Mouse (Mus musculus): ENCODE measurements around the gene Dnmt3a. TPM values are rescaled to one million over a fixed set of nuclear protein-coding genes. Genes with fewer than 3 reads are reported as not detected.

Dnmt3a gene
- polyA plus RNA-seq, 1 experiment, result 4.6 TPM

DNA sequence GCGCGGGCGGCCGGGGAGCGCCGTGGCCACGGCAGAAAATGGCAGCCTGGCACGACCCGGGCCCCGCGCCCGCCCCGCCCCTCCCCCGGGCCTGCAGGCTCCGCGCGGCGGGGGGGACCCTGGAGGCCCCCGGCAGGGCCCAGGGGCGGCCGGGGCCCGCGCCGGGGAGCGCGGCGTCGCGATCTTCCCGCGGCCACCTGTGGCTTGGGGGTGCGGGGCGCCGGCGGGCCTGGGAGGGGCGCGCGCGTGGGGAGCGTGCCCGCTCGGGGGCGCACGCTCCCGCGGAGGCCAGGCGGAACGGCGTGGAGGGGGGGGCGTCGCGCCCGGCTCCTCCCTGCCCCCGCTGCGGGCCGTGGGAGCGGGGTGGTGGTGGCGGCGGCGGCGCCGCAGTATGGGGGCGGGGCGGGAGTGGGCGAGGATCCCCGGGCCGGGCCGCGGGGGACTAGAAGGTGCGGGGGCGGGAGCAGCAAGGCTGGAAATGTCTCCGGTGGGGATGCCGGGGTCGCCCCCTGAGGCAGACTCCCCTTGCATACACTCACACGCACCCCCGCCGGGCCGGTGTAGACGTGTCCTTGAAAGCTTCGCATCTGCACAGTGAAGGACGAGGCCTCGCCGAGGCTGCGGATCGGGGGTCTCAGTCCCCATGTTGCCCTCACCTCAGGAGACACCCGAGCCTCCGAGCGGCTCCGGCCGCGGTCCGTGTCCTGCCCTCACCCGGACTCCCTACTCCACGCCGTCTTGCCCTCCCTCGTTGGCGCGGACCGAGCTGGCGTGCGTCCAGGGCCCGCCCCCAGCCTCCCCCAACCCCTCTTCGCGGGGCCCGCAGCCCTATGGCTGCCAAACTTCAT, 2.0 kb downstream of the Dnmt3a start:
- peak overlapping the region; percentile 41 for H3K4me3 ChIP-seq (ENCODE audit: insufficient read depth, poor library complexity, severe bottlenecking)
- H3K79me3 ChIP-seq (ENCODE audit: low read depth), result peaks cover 2% of the 10 kb centered on the region
- H3K79me2 ChIP-seq (ENCODE audit: control insufficient read depth, insufficient read depth), result peaks cover 6% of the 10 kb centered on the region
- TF ChIP-seq FOSL1 (IDR thresholded peaks at IDR 0.05; ENCODE audit: insufficient read depth, low read length, poor library complexity, severe bottlenecking) (no peak), CTCF (IDR thresholded peaks at IDR 0.05; ENCODE audit: control insufficient read depth, insufficient read depth, insufficient read length) (peak; percentile 50)
- peaks cover 5% of the 10 kb centered on the region for H3K27me3 ChIP-seq (ENCODE audit: control insufficient read depth, insufficient read depth, insufficient read length)
- no peaks in the 10 kb centered on the region for H3K36me3 ChIP-seq (ENCODE audit: control insufficient read depth, insufficient read depth)
- peak overlapping the region; percentile 76 for H3ac ChIP-seq (ENCODE audit: control insufficient read depth, insufficient read length, low read depth)

DNA sequence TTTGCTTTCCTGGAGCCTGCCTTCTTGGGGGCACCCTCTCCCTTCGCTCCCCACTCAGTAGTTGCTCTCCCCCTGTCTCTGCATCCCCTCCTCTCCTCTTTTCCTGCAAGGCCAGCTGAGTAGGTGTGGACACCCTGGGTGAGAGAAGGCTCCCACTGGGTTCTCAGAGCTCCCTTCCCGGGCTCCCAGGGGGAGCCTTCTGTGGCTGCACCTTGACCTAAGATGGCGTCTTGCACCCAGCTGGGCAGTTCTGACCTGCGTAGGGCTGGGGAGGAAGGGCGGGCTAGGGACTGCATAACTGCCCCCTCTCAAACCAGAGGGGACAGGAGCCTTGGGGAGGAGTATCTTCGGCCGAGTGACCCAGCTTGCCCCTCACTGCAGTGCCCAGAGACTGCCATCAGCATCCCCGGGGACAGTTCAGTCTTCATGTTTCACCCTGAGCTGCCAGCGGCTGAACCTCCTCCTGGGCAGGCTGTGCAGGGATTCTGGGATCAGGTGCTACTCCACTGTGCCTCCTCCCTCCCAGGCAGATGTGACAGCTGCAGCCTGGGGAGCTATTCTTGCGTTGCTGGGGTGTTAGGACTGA, 2.7 kb downstream of the Dnmt3a start:
- peaks cover 2% of the 10 kb centered on the region for H3K79me3 ChIP-seq (ENCODE audit: low read depth)
- peaks cover 6% of the 10 kb centered on the region for H3K79me2 ChIP-seq (ENCODE audit: control insufficient read depth, insufficient read depth)
- peak overlapping the region; percentile 41 for H3K4me3 ChIP-seq (ENCODE audit: insufficient read depth, poor library complexity, severe bottlenecking)
- no peaks in the 10 kb centered on the region for H3K36me3 ChIP-seq (ENCODE audit: control insufficient read depth, insufficient read depth)
- peaks cover 4% of the 10 kb centered on the region for H3K27me3 ChIP-seq (ENCODE audit: control insufficient read depth, insufficient read depth, insufficient read length)
- no peak overlapping the region for H3ac ChIP-seq (ENCODE audit: control insufficient read depth, insufficient read length, low read depth)
- TF ChIP-seq CTCF (IDR thresholded peaks at IDR 0.05; ENCODE audit: control insufficient read depth, insufficient read depth, insufficient read length) (no peak), MYOD1 (IDR thresholded peaks at IDR 0.05; ENCODE audit: control insufficient read depth, insufficient read length, low read depth) (peak; percentile 3)

DNA sequence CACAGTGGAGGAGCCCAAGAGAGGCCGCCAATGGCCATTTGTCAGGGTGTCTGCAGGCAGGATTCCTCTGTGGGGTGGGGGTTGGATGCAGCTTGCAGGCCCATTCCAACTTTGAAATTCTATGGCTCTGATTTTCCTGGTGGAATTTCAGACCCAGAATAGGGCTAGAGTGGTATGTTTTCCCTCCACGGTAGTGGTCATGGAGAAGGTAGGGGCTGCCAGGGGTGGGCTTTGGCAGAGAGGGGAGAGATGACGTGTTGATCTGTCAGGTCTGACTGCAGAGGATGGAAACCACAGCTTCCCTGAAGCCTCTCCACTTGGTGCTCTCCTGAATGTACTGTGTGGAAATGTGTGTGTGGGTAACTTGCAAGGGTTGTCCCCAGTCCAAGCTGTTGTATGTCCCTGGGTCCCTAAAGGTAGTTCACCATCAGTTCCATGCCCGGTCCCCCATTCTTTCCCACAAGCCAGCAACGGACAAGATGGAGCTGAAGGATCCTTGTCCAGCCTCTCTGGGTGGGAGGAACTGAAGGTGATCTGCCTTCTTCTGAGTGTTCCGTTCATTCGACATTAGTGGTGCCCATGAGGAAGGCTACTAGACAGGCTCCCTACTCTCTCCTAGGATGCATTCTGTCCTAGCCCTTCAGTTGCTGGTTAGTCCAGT, 3.8 kb downstream of the Dnmt3a start:
- Histone ChIP-seq H3ac (ENCODE audit: control insufficient read depth, insufficient read length, low read depth) (no peak overlapping the region), H3K79me3 (ENCODE audit: low read depth) (peaks cover 2% of the 10 kb centered on the region), H3K27me3 (ENCODE audit: control insufficient read depth, insufficient read depth, insufficient read length) (no peaks in the 10 kb centered on the region), H3K79me2 (ENCODE audit: control insufficient read depth, insufficient read depth) (peaks cover 6% of the 10 kb centered on the region), H3K4me3 (ENCODE audit: insufficient read depth, poor library complexity, severe bottlenecking) (no peak overlapping the region), H3K36me3 (ENCODE audit: control insufficient read depth, insufficient read depth) (no peaks in the 10 kb centered on the region)
- no peak for TF ChIP-seq MYOG (IDR thresholded peaks at IDR 0.05; ENCODE audit: control insufficient read depth, extremely low read depth, insufficient read length)
- no peak for TF ChIP-seq MYOD1 (IDR thresholded peaks at IDR 0.05; ENCODE audit: control insufficient read depth, insufficient read length, low read depth)
- TF ChIP-seq FOSL1 (IDR thresholded peaks at IDR 0.05; ENCODE audit: insufficient read depth, low read length, poor library complexity, severe bottlenecking), result no peak
- no peak for TF ChIP-seq CEBPB (IDR thresholded peaks at IDR 0.05; ENCODE audit: low read depth)
- TF ChIP-seq USF1 (IDR thresholded peaks at IDR 0.05; ENCODE audit: low read depth), result no peak
- TF ChIP-seq MAX (IDR thresholded peaks at IDR 0.05), result no peak
- no peak for TF ChIP-seq CTCF (IDR thresholded peaks at IDR 0.05; ENCODE audit: control insufficient read depth, insufficient read depth, insufficient read length)

DNA sequence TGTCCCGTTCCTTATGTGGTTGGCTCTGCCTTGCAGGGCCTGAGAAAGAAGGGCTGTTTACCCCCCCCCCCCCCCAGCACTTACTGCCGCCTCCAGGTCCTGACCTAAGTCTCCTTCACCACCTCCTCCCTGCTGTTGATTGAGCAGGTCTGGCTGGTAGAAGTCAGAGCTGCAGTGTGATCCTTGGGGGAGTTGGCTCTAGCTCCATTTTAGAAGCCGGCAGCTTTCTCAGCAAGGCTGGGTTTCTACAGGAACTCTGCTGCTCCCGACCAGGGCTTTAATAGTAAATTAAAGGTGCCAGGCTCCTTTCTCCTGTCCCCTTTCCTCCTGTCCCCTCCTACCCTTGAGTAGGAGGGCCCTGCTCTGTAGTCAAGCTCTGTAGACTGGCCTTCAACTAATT, 4.6 kb downstream of the Dnmt3a start:
- Histone ChIP-seq H3K4me3 (ENCODE audit: insufficient read depth, poor library complexity, severe bottlenecking) (no peak overlapping the region), H3K79me3 (ENCODE audit: low read depth) (peaks cover 2% of the 10 kb centered on the region)
- TF ChIP-seq MYOG (IDR thresholded peaks at IDR 0.05; ENCODE audit: control insufficient read depth, extremely low read depth, insufficient read length) (no peak), MYOD1 (IDR thresholded peaks at IDR 0.05; ENCODE audit: control insufficient read depth, insufficient read length, low read depth) (no peak), FOSL1 (IDR thresholded peaks at IDR 0.05; ENCODE audit: insufficient read depth, low read length, poor library complexity, severe bottlenecking) (no peak), MAX (IDR thresholded peaks at IDR 0.05) (no peak), USF1 (IDR thresholded peaks at IDR 0.05; ENCODE audit: low read depth) (no peak), CEBPB (IDR thresholded peaks at IDR 0.05; ENCODE audit: low read depth) (no peak), CTCF (IDR thresholded peaks at IDR 0.05; ENCODE audit: control insufficient read depth, insufficient read depth, insufficient read length) (no peak)

DNA sequence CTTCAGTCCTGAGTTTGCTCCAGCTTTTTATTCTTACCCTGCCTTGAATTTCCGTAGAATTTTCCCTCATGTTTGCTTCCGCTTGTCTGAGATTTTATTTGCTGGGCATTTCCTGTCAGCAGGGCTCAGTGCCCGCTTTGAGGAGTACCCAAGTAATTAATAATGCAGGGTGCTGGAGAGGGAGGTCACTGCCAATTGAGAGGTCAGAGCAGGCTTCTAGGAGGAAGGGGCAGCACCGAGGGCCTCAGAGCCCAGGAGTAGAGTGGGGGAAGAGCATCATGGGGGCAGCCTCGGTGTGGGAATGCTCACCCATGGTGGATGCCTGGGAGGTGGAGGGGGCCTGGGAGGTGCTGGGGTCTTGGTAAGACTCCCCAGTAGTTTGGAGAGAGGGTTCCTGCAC, 5.8 kb downstream of the Dnmt3a start:
- H3K27me3 ChIP-seq (ENCODE audit: control insufficient read depth, insufficient read depth, insufficient read length), result no peaks in the 10 kb centered on the region

More for the DNA sequence above, 4.6 kb downstream of the Dnmt3a start:
- Histone ChIP-seq H3K79me2 (ENCODE audit: control insufficient read depth, insufficient read depth) (peaks cover 6% of the 10 kb centered on the region), H3ac (ENCODE audit: control insufficient read depth, insufficient read length, low read depth) (no peak overlapping the region), H3K36me3 (ENCODE audit: control insufficient read depth, insufficient read depth) (no peaks in the 10 kb centered on the region), H3K27me3 (ENCODE audit: control insufficient read depth, insufficient read depth, insufficient read length) (no peaks in the 10 kb centered on the region)

More for the DNA sequence above, 5.8 kb downstream of the Dnmt3a start:
- Histone ChIP-seq H3K79me3 (ENCODE audit: low read depth) (peaks cover 2% of the 10 kb centered on the region), H3K4me3 (ENCODE audit: insufficient read depth, poor library complexity, severe bottlenecking) (no peak overlapping the region), H3K36me3 (ENCODE audit: control insufficient read depth, insufficient read depth) (no peaks in the 10 kb centered on the region), H3ac (ENCODE audit: control insufficient read depth, insufficient read length, low read depth) (no peak overlapping the region), H3K79me2 (ENCODE audit: control insufficient read depth, insufficient read depth) (peaks cover 6% of the 10 kb centered on the region)
- no peak for TF ChIP-seq FOSL1 (IDR thresholded peaks at IDR 0.05; ENCODE audit: insufficient read depth, low read length, poor library complexity, severe bottlenecking)
- no peak for TF ChIP-seq MYOG (IDR thresholded peaks at IDR 0.05; ENCODE audit: control insufficient read depth, extremely low read depth, insufficient read length)
- TF ChIP-seq MAX (IDR thresholded peaks at IDR 0.05), result no peak
- TF ChIP-seq CEBPB (IDR thresholded peaks at IDR 0.05; ENCODE audit: low read depth), result no peak
- TF ChIP-seq USF1 (IDR thresholded peaks at IDR 0.05; ENCODE audit: low read depth), result no peak
- no peak for TF ChIP-seq CTCF (IDR thresholded peaks at IDR 0.05; ENCODE audit: control insufficient read depth, insufficient read depth, insufficient read length)
- no peak for TF ChIP-seq MYOD1 (IDR thresholded peaks at IDR 0.05; ENCODE audit: control insufficient read depth, insufficient read length, low read depth)

Data from C2C12 (cell line).